Mouse (Mus musculus) forebrain, embryonic 14.5 days (tissue): ENCODE results near the gene Gm20388. TPM values are rescaled to one million over a fixed set of nuclear protein-coding genes. Genes with fewer than 3 reads are reported as not detected.

Source experiments
- ATAC-seq: fragments of 200-750 bp; cut with Nextera tagmentation; 2 replicates; pipeline ENCODE4 v1.8.0; 2017; ENCODE audit warnings: mild to moderate bottlenecking, moderate library complexity
- DNase-seq: peaks from one replicate; pipeline ENCODE4 v3.0.0-alpha.2; 2015; ENCODE audit warnings: low spot score
- H3K27ac ChIP-seq: fragments of 300-500 bp; sonication (generic); 2 replicates; pipeline ENCODE4 v1.5.1; 2014; ENCODE audit warnings: low read depth, mild to moderate bottlenecking, control low read depth, low read length, moderate library complexity
- H3K27me3 ChIP-seq: fragments of 300-500 bp; sonication (generic); replicated peaks from 2 replicates; pipeline ENCODE4 v1.6.1; 2014; ENCODE audit warnings: low read length, control low read depth, mixed read lengths; ENCODE audit not compliant: control insufficient read depth, insufficient read depth
- H3K36me3 ChIP-seq: fragments of 300-500 bp; sonication (generic); 2 replicates; pipeline ENCODE4 v1.6.1; 2014; ENCODE audit warnings: low read length, control low read depth; ENCODE audit not compliant: control insufficient read depth, insufficient read depth
- H3K4me1 ChIP-seq: fragments of 300-500 bp; sonication (generic); 2 replicates; pipeline ENCODE4 v1.6.1; 2014; ENCODE audit warnings: antibody characterized with exemption, low read length, control low read depth; ENCODE audit not compliant: control insufficient read depth, insufficient read depth
- H3K4me2 ChIP-seq: fragments of 300-500 bp; sonication (generic); 2 replicates; pipeline ENCODE4 v1.6.1; 2014; ENCODE audit warnings: mild to moderate bottlenecking, control low read depth, low read length
- H3K4me3 ChIP-seq: fragments of 300-500 bp; sonication (generic); 2 replicates; pipeline ENCODE4 v1.5.1; 2014; ENCODE audit warnings: low read depth, low read length, control low read depth
- H3K9ac ChIP-seq: fragments of 300-500 bp; sonication (generic); 2 replicates; pipeline ENCODE4 v1.6.1; 2014; ENCODE audit warnings: mild to moderate bottlenecking, low read length, control low read depth, moderate library complexity
- H3K9me3 ChIP-seq: fragments of 300-500 bp; sonication (generic); replicated peaks from 2 replicates; pipeline ENCODE4 v1.6.1; 2016; ENCODE audit warnings: low read length, control low read depth, mixed read lengths; ENCODE audit not compliant: control insufficient read depth
- WGBS: fragments of 180-500 bp; shearing (Covaris S2); extraction: QIAGEN DNeasy Blood & Tissue Kit; methylation state at CpG from one replicate; pipeline ENCODE4 v1.1.7; 2014; 5-methylcytosine and 5-hydroxymethylcytosine counted together
- polyA plus RNA-seq: library from polyadenylated mRNA; unstranded; fragments of >200 nt; fragmentation: Nextera tagmentation; extraction: Ambion mirVana; gene quantifications from 2 replicates; pipeline ENCODE4 v1.2.1, GENCODE M21; 2014

Gm20388 gene
- polyA plus RNA-seq, 1 experiment from 2014 or later: 7.4 TPM

GRCm38 (mm10) chr8:122314899-122315496 lies 2404.4 kb downstream of the Gm20388 start:
- Histone ChIP-seq H3K4me1 (no peaks in the 10 kb centered on the region), H3K9ac (no peak overlapping the region), H3K36me3 (no peaks in the 10 kb centered on the region), H3K27me3 (no peaks in the 10 kb centered on the region), H3K4me3 (no peak overlapping the region), H3K9me3 (no peaks in the 10 kb centered on the region), H3K4me2 (no peak overlapping the region), H3K27ac (no peak overlapping the region)
- no peak for ATAC-seq
- DNase-seq: no peak
- WGBS: 76% methylated on average over 13 of the region's 13 CpGs

DNA sequence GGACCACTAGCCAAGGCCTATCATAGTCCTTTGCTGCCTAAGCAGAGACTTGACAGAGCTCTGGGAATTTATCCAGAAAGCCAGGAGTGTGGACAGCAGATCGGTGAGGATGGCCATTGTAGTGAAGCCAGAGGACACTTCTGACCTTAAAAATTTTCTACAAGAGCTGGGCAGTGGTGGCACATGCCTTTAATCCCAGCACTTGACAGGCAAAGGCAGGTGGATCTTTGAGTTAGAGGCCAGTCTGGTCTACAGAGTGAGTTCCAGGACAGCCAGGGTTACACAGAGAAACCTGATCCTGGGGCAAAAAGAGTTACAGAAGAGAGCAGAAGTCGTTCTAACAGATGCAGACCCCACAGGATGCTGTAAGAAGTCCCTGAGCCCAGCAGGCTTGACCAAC lies 2405.8 kb downstream of the Gm20388 start:
- no peak overlapping the region for H3K4me3 ChIP-seq
- H3K4me2 ChIP-seq: no peak overlapping the region
- DNase-seq (no peak), ATAC-seq (no peak)
- H3K4me1 ChIP-seq: 0 out of 2 replicates have a peak, but pooled peaks cover 3% of the 10 kb centered on the region
- no peaks in the 10 kb centered on the region for H3K9me3 ChIP-seq
- no peaks in the 10 kb centered on the region for H3K27me3 ChIP-seq
- 63% methylated on average over 2 of the region's 2 CpGs for WGBS
- H3K9ac ChIP-seq: no peak overlapping the region
- H3K27ac ChIP-seq: no peak overlapping the region
- no peaks in the 10 kb centered on the region for H3K36me3 ChIP-seq

DNA sequence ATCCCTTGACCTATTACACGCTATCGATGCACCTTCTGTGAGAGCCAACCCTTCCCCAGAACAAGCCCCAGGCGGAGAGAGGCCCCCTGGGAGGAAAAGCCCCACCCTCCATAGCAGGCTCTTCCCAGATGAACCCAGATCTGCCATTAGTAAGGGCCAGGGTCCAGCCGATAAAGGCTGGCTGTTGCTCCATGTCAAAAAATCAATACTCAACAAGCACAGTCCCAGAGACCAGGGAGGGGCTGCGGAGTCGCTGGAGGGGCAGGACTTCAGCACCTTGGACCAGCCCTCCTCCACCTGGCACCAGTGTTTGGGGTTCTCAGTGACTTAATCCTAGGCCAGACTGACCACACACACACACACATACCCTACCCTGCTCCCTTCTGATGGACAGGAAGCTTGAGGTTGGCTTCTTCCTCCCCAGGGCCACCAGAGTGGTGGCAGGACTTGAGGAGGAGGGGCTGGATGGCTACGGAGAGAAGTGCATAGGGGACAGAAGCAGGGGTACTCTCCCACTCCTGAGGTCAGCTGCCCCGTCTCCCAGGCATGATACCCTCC lies 2407.4 kb downstream of the Gm20388 start:
- WGBS: 53% methylated on average over 8 of the region's 8 CpGs
- H3K9ac ChIP-seq: no peak overlapping the region
- DNase-seq (no peak), ATAC-seq (no peak)
- H3K27ac ChIP-seq: no peak overlapping the region
- H3K27me3 ChIP-seq: no peaks in the 10 kb centered on the region
- H3K4me2 ChIP-seq: no peak overlapping the region
- H3K4me1 ChIP-seq: 0 out of 2 replicates have a peak, but pooled peaks cover 3% of the 10 kb centered on the region
- no peaks in the 10 kb centered on the region for H3K36me3 ChIP-seq
- no peaks in the 10 kb centered on the region for H3K9me3 ChIP-seq
- H3K4me3 ChIP-seq: no peak overlapping the region

DNA sequence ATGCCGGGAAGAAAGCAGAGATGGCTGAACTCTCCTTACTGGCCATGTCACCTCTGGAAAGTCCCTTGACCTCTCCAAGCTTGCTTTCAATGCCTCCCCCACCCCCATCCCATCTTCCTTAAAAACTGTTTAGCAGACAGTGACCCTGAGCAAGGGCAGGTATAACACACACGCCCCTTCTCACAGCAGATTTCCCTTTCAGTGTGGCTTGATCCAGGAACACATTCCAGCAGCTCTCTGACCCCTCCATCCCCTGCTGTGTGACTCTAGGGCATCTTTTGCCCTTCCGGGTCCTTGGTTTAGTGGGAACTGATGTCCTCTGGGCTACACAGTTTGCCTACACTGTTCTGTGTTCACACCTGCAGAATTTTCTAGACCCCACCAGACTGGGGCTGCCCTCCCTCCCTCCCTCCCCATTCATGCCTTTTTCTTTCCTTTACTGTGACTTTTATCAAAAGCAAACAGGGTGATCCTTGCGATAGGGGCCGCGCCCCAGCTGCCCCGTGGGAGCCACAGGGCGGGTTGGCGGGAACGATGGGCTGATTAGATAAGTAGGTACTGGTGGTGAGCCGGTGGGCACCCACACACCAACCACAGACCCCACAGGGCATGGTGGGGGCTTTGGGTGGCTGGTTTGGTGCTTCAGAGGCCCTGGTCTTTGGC lies 2408.5 kb downstream of the Gm20388 start:
- Histone ChIP-seq H3K27ac (no peak overlapping the region), H3K9me3 (no peaks in the 10 kb centered on the region), H3K4me3 (no peak overlapping the region), H3K36me3 (no peaks in the 10 kb centered on the region), H3K9ac (no peak overlapping the region), H3K4me1 (peaks cover 3% of the 10 kb centered on the region; the same call in 1 of the 2 replicates), H3K27me3 (no peaks in the 10 kb centered on the region), H3K4me2 (no peak overlapping the region)
- ATAC-seq: no peak
- 71% methylated on average over 11 of the region's 11 CpGs for WGBS
- no peak for DNase-seq

GRCm38 (mm10) chr8:122319708-122320075 lies 2409.1 kb downstream of the Gm20388 start:
- no peak overlapping the region for H3K9ac ChIP-seq
- peaks cover 7% of the 10 kb centered on the region; the same call in 1 of the 2 replicates for H3K4me1 ChIP-seq

DNA sequence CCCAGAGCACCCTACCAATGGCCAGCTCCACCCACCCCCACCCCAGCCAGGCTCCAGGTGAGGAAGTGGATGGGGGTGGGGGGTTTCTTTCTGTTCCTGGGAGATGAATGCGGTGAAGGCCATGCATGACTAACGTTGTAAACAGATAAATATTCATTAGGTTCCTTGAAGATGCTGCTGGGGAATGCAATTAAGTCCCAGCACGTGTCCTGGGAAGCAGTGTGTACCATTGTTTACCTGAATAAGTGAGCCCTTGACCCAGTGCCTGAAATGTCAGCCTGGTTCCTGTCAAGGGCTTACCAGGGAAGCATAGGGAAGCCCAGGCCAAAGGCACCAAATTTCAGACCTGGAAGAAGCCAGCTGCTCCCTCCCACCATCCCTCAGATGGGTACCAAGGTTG lies 2409.9 kb downstream of the Gm20388 start:
- H3K27ac ChIP-seq: no peak overlapping the region
- H3K4me3 ChIP-seq: no peak overlapping the region
- no peaks in the 10 kb centered on the region for H3K36me3 ChIP-seq
- no peak for ATAC-seq
- H3K4me2 ChIP-seq: no peak overlapping the region
- WGBS: 2% methylated on average over 3 of the region's 3 CpGs
- H3K9me3 ChIP-seq: no peaks in the 10 kb centered on the region
- no peaks in the 10 kb centered on the region for H3K27me3 ChIP-seq
- no peak for DNase-seq
- H3K4me1 ChIP-seq: peaks cover 7% of the 10 kb centered on the region; the same call in 1 of the 2 replicates
- H3K9ac ChIP-seq: no peak overlapping the region

More at GRCm38 (mm10) chr8:122319708-122320075, 2409.1 kb downstream of the Gm20388 start:
- H3K27ac ChIP-seq: no peak overlapping the region
- no peak overlapping the region for H3K4me2 ChIP-seq
- no peaks in the 10 kb centered on the region for H3K27me3 ChIP-seq
- ATAC-seq (no peak), DNase-seq (no peak)
- no peak overlapping the region for H3K4me3 ChIP-seq
- no peaks in the 10 kb centered on the region for H3K36me3 ChIP-seq
- H3K9me3 ChIP-seq: no peaks in the 10 kb centered on the region
- 63% methylated on average over 7 of the region's 7 CpGs for WGBS

- H3K9ac ChIP-seq: no peak overlapping the region
Measured at GRCm38 (mm10) chr8:122321455-122321921, 2410.8 kb downstream of the Gm20388 start.

DNA sequence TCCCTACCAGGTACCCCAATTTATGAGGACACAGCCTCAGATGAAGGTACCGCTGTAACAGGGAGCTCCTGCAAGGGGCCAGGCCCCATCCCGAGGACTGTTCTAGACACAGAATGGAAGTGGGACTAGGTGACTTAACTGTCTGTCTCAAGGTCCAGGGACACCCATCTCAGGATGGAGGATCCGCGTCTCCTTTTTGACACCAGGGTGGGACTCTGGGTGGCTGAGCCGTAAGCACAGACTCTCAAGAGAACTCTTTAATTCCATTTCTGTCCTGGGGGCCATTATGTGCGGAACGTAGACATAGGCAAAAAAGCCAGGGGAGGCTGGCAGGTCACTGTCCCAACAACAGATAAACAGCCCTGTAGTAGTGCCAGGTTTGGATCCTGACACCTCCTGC lies 2411.5 kb downstream of the Gm20388 start:
- WGBS: 89% methylated on average over 7 of the region's 7 CpGs

More at GRCm38 (mm10) chr8:122321455-122321921, 2410.8 kb downstream of the Gm20388 start:
- Histone ChIP-seq H3K27me3 (no peaks in the 10 kb centered on the region), H3K36me3 (no peaks in the 10 kb centered on the region), H3K4me1 (peaks cover 7% of the 10 kb centered on the region; the same call in 1 of the 2 replicates), H3K9me3 (no peaks in the 10 kb centered on the region), H3K4me2 (no peak overlapping the region), H3K27ac (no peak overlapping the region), H3K4me3 (no peak overlapping the region)
- ATAC-seq (no peak), DNase-seq (no peak)
- WGBS: 69% methylated on average over 10 of the region's 10 CpGs

GRCm38 (mm10) chr8:122322792-122323191 lies 2412.2 kb downstream of the Gm20388 start:
- 66% methylated on average over 11 of the region's 11 CpGs for WGBS
- no peak for DNase-seq
- peaks cover 7% of the 10 kb centered on the region; the same call in 1 of the 2 replicates for H3K4me1 ChIP-seq

More for the DNA sequence above, 2411.5 kb downstream of the Gm20388 start:
- H3K27me3 ChIP-seq: no peaks in the 10 kb centered on the region
- H3K4me3 ChIP-seq: no peak overlapping the region
- ATAC-seq (no peak), DNase-seq (no peak)
- H3K4me1 ChIP-seq: peaks cover 7% of the 10 kb centered on the region; the same call in 1 of the 2 replicates
- H3K9me3 ChIP-seq: no peaks in the 10 kb centered on the region
- no peaks in the 10 kb centered on the region for H3K36me3 ChIP-seq
- no peak overlapping the region for H3K9ac ChIP-seq
- H3K4me2 ChIP-seq: no peak overlapping the region
- no peak overlapping the region for H3K27ac ChIP-seq

More at GRCm38 (mm10) chr8:122322792-122323191, 2412.2 kb downstream of the Gm20388 start:
- H3K36me3 ChIP-seq: no peaks in the 10 kb centered on the region
- H3K9me3 ChIP-seq: no peaks in the 10 kb centered on the region
- ATAC-seq: no peak
- no peak overlapping the region for H3K27ac ChIP-seq
- no peak overlapping the region for H3K4me3 ChIP-seq
- no peak overlapping the region for H3K4me2 ChIP-seq
- no peaks in the 10 kb centered on the region for H3K27me3 ChIP-seq
- no peak overlapping the region for H3K9ac ChIP-seq
